Mouse (Mus musculus): ENCODE results near the gene Slc12a7. TPM values are rescaled to one million over a fixed set of nuclear protein-coding genes. Genes with fewer than 3 reads are reported as not detected.
"Not testable (repeated sequence)": the region's sequence is repeated elsewhere in the genome, so short reads cannot be mapped to it uniquely, and the experiment has no call there.

Slc12a7 gene
- polyA plus RNA-seq, 1 experiment from 2014 or later = 28.7 TPM

GRCm38 (mm10) chr13:73728633-73729032 is 4.3 kb upstream of the Slc12a7 start:
- Histone ChIP-seq H3K9me3 (ENCODE audit: control insufficient read depth, low read length) (no peaks in the 10 kb centered on the region), H3K4me2 (replicated peaks; ENCODE audit: low read depth, low read length) (no peak overlapping the region), H3K27ac (ENCODE audit: low read depth, low read length) (no peak overlapping the region), H3K9ac (ENCODE audit: low read depth, low read length) (no peak overlapping the region), H3K27me3 (ENCODE audit: control insufficient read depth, insufficient read depth, low read length) (peaks cover 7% of the 10 kb centered on the region; the same call in 1 of the 2 replicates), H3K36me3 (ENCODE audit: control insufficient read depth, insufficient read depth, low read length) (no peaks in the 10 kb centered on the region), H3K4me1 (ENCODE audit: control insufficient read depth, insufficient read depth, low read length) (0 out of 2 replicates have a peak, but pooled peaks cover 5% of the 10 kb centered on the region), H3K4me3 (ENCODE audit: low read length) (no peak overlapping the region)
- ATAC-seq (ENCODE audit: low FRiP score, low TSS enrichment) = no peak

- no peaks in the 10 kb centered on the region for H3K36me3 ChIP-seq (ENCODE audit: control insufficient read depth, insufficient read depth, low read length)
- H3K4me2 ChIP-seq (replicated peaks; ENCODE audit: low read depth, low read length) = no peak overlapping the region
- H3K4me1 ChIP-seq (ENCODE audit: control insufficient read depth, insufficient read depth, low read length) = 0 out of 2 replicates have a peak, but pooled peaks cover 5% of the 10 kb centered on the region
- no peak overlapping the region for H3K27ac ChIP-seq (ENCODE audit: low read depth, low read length)
- H3K9me3 ChIP-seq (ENCODE audit: control insufficient read depth, low read length) = no peaks in the 10 kb centered on the region
- ATAC-seq (ENCODE audit: low FRiP score, low TSS enrichment) = no peak
- WGBS = 38% methylated on average over 1 of the region's 1 CpGs
- H3K27me3 ChIP-seq (ENCODE audit: control insufficient read depth, insufficient read depth, low read length) = peaks cover 11% of the 10 kb centered on the region; the same call in 1 of the 2 replicates
- H3K9ac ChIP-seq (ENCODE audit: low read depth, low read length) = no peak overlapping the region
- no peak overlapping the region for H3K4me3 ChIP-seq (ENCODE audit: low read length)
These were observed 2.0 kb upstream of the Slc12a7 start for GRCm38 (mm10) chr13:73730913-73731312.

GRCm38 (mm10) chr13:73732235-73732634 is 659 bp upstream of the Slc12a7 start:
- Histone ChIP-seq H3K4me2 (replicated peaks; ENCODE audit: low read depth, low read length) (peak overlapping the region; percentile 57), H3K27me3 (ENCODE audit: control insufficient read depth, insufficient read depth, low read length) (peaks cover 11% of the 10 kb centered on the region; the same call in 1 of the 2 replicates), H3K4me3 (ENCODE audit: low read length) (peak overlapping the region; percentile 36), H3K27ac (ENCODE audit: low read depth, low read length) (no peak overlapping the region), H3K9me3 (ENCODE audit: control insufficient read depth, low read length) (no peaks in the 10 kb centered on the region), H3K36me3 (ENCODE audit: control insufficient read depth, insufficient read depth, low read length) (no peaks in the 10 kb centered on the region), H3K4me1 (ENCODE audit: control insufficient read depth, insufficient read depth, low read length) (0 out of 2 replicates have a peak, but pooled peaks cover 5% of the 10 kb centered on the region), H3K9ac (ENCODE audit: low read depth, low read length) (no peak overlapping the region)
- WGBS = 63% methylated on average over 7 of the region's 7 CpGs
- 0 out of 2 replicates have a peak, but pooled peaks have one; percentile 29 for ATAC-seq (ENCODE audit: low FRiP score, low TSS enrichment)

GRCm38 (mm10) chr13:73734379-73734778 is 1.5 kb downstream of the Slc12a7 start:
- Histone ChIP-seq H3K4me1 (ENCODE audit: control insufficient read depth, insufficient read depth, low read length) (0 out of 2 replicates have a peak, but pooled peaks cover 5% of the 10 kb centered on the region), H3K27me3 (ENCODE audit: control insufficient read depth, insufficient read depth, low read length) (peaks cover 11% of the 10 kb centered on the region; the same call in 1 of the 2 replicates), H3K27ac (ENCODE audit: low read depth, low read length) (no peak overlapping the region), H3K9me3 (ENCODE audit: control insufficient read depth, low read length) (no peaks in the 10 kb centered on the region), H3K9ac (ENCODE audit: low read depth, low read length) (no peak overlapping the region), H3K4me2 (replicated peaks; ENCODE audit: low read depth, low read length) (no peak overlapping the region), H3K36me3 (ENCODE audit: control insufficient read depth, insufficient read depth, low read length) (no peaks in the 10 kb centered on the region), H3K4me3 (ENCODE audit: low read length) (no peak overlapping the region)
- ATAC-seq (ENCODE audit: low FRiP score, low TSS enrichment) = no peak
- WGBS = 88% methylated on average over 1 of the region's 1 CpGs

- peaks cover 11% of the 10 kb centered on the region; the same call in 1 of the 2 replicates for H3K27me3 ChIP-seq (ENCODE audit: control insufficient read depth, insufficient read depth, low read length)
- no peak overlapping the region for H3K27ac ChIP-seq (ENCODE audit: low read depth, low read length)
- 68% methylated on average over 8 of the region's 8 CpGs for WGBS
- H3K4me1 ChIP-seq (ENCODE audit: control insufficient read depth, insufficient read depth, low read length) = 0 out of 2 replicates have a peak, but pooled peaks cover 5% of the 10 kb centered on the region
- H3K36me3 ChIP-seq (ENCODE audit: control insufficient read depth, insufficient read depth, low read length) = no peaks in the 10 kb centered on the region
- no peak for ATAC-seq (ENCODE audit: low FRiP score, low TSS enrichment)
- no peak overlapping the region for H3K9ac ChIP-seq (ENCODE audit: low read depth, low read length)
- H3K9me3 ChIP-seq (ENCODE audit: control insufficient read depth, low read length) = no peaks in the 10 kb centered on the region
- H3K4me2 ChIP-seq (replicated peaks; ENCODE audit: low read depth, low read length) = no peak overlapping the region
- H3K4me3 ChIP-seq (ENCODE audit: low read length) = no peak overlapping the region
These were observed 2.4 kb downstream of the Slc12a7 start for GRCm38 (mm10) chr13:73735270-73735669.

- no peaks in the 10 kb centered on the region for H3K36me3 ChIP-seq (ENCODE audit: control insufficient read depth, insufficient read depth, low read length)
- H3K27me3 ChIP-seq (ENCODE audit: control insufficient read depth, insufficient read depth, low read length) = peaks cover 11% of the 10 kb centered on the region; the same call in 1 of the 2 replicates
- H3K9me3 ChIP-seq (ENCODE audit: control insufficient read depth, low read length) = no peaks in the 10 kb centered on the region
- 0 out of 2 replicates have a peak, but pooled peaks cover 5% of the 10 kb centered on the region for H3K4me1 ChIP-seq (ENCODE audit: control insufficient read depth, insufficient read depth, low read length)
- no peak overlapping the region for H3K9ac ChIP-seq (ENCODE audit: low read depth, low read length)
- no peak for ATAC-seq (ENCODE audit: low FRiP score, low TSS enrichment)
- H3K4me3 ChIP-seq (ENCODE audit: low read length) = no peak overlapping the region
- H3K27ac ChIP-seq (ENCODE audit: low read depth, low read length) = no peak overlapping the region
- WGBS = 62% methylated on average over 2 of the region's 2 CpGs
- H3K4me2 ChIP-seq (replicated peaks; ENCODE audit: low read depth, low read length) = no peak overlapping the region
These were observed 3.0 kb downstream of the Slc12a7 start for GRCm38 (mm10) chr13:73735928-73736327.

GRCm38 (mm10) chr13:73736943-73737342 is 4.0 kb downstream of the Slc12a7 start:
- Histone ChIP-seq H3K4me2 (replicated peaks; ENCODE audit: low read depth, low read length) (no peak overlapping the region), H3K4me3 (ENCODE audit: low read length) (no peak overlapping the region), H3K27ac (ENCODE audit: low read depth, low read length) (no peak overlapping the region), H3K9me3 (ENCODE audit: control insufficient read depth, low read length) (no peaks in the 10 kb centered on the region), H3K36me3 (ENCODE audit: control insufficient read depth, insufficient read depth, low read length) (no peaks in the 10 kb centered on the region), H3K4me1 (ENCODE audit: control insufficient read depth, insufficient read depth, low read length) (0 out of 2 replicates have a peak, but pooled peaks cover 5% of the 10 kb centered on the region), H3K27me3 (ENCODE audit: control insufficient read depth, insufficient read depth, low read length) (peaks cover 11% of the 10 kb centered on the region; the same call in 1 of the 2 replicates), H3K9ac (ENCODE audit: low read depth, low read length) (no peak overlapping the region)
- no peak for ATAC-seq (ENCODE audit: low FRiP score, low TSS enrichment)
- WGBS = 86% methylated on average over 3 of the region's 3 CpGs

- ATAC-seq (ENCODE audit: low FRiP score, low TSS enrichment); H3K27me3 ChIP-seq (ENCODE audit: control insufficient read depth, insufficient read depth, low read length); H3K4me1 ChIP-seq (ENCODE audit: control insufficient read depth, insufficient read depth, low read length); H3K4me3 ChIP-seq (ENCODE audit: low read length); H3K9me3 ChIP-seq (ENCODE audit: control insufficient read depth, low read length); H3K27ac ChIP-seq (ENCODE audit: low read depth, low read length); H3K4me2 ChIP-seq (replicated peaks; ENCODE audit: low read depth, low read length); H3K9ac ChIP-seq (ENCODE audit: low read depth, low read length); H3K36me3 ChIP-seq (ENCODE audit: control insufficient read depth, insufficient read depth, low read length): not testable (repeated sequence)
- WGBS = 40% methylated on average over 2 of the region's 2 CpGs
These were observed 7.6 kb downstream of the Slc12a7 start for GRCm38 (mm10) chr13:73740399-73740944.

GRCm38 (mm10) chr13:73742944-73743343 is 10.1 kb downstream of the Slc12a7 start:
- no peaks in the 10 kb centered on the region for H3K36me3 ChIP-seq (ENCODE audit: control insufficient read depth, insufficient read depth, low read length)
- no peak for ATAC-seq (ENCODE audit: low FRiP score, low TSS enrichment)
- no peaks in the 10 kb centered on the region for H3K4me1 ChIP-seq (ENCODE audit: control insufficient read depth, insufficient read depth, low read length)
- no peak overlapping the region for H3K4me2 ChIP-seq (replicated peaks; ENCODE audit: low read depth, low read length)
- H3K9ac ChIP-seq (ENCODE audit: low read depth, low read length) = no peak overlapping the region
- H3K4me3 ChIP-seq (ENCODE audit: low read length) = no peak overlapping the region
- H3K27ac ChIP-seq (ENCODE audit: low read depth, low read length) = no peak overlapping the region
- no peaks in the 10 kb centered on the region for H3K27me3 ChIP-seq (ENCODE audit: control insufficient read depth, insufficient read depth, low read length)
- 49% methylated on average over 4 of the region's 4 CpGs for WGBS
- no peaks in the 10 kb centered on the region for H3K9me3 ChIP-seq (ENCODE audit: control insufficient read depth, low read length)

Data from kidney, embryonic 14.5 days (tissue).